Mouse (Mus musculus): ENCODE data around the gene 2210011C24Rik. TPM values are rescaled to one million over a fixed set of nuclear protein-coding genes. Genes with fewer than 3 reads are reported as not detected.
A peak's percentile ranks its signal among the peaks of the same experiment; 100 is the strongest.

Gene 2210011C24Rik
- polyA plus RNA-seq (2014; fragmentation: Nextera tagmentation; extraction: Ambion mirVana): not detected in 2 replicates

DNA sequence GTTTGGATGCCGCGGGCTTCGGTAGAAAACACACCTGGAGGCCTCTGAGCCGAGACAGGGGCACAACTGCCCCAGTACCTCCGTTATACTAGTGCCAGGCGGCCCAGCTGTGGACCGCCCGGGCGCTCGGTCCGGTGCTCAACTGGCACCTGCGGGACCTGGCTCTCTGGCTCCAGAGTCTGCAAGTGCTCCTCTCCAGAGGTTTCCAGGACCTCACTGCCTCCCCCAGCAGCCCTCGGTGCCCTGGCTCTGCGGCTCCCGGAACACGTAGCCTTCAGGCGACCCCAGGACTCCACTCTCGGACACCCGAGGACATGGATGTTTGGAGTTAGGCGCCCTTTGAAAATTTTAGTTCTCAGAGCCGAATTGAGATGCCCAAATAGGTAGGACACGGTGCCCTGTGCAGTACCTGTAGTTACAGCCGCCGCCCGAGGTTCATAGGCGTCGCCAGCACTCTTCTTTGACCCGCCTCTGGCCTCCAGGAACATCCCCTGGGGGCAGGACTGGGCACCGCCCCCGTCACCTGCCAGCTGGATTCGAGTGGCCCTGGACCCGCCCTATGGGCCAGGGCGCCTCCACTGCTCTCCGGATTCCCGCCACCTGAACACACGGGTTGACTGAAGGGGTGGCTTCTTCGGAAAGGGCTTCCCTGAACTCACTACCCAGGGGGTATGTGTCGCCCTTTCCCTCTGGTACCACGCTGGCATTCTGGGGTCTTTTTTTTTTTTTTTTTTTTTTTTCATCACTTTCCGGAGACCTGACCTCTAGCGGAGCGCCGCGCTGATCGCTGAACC lies at the start of gene 2210011C24Rik:
Gene 2210011C24Rik, minus strand, starts transcription at position 467 of the 794 bp plus-strand sequence.
- DNase-seq (ENCODE audit: low spot score): no peak
- ATAC-seq (replicated peaks; ENCODE audit: low FRiP score): no peak

DNA sequence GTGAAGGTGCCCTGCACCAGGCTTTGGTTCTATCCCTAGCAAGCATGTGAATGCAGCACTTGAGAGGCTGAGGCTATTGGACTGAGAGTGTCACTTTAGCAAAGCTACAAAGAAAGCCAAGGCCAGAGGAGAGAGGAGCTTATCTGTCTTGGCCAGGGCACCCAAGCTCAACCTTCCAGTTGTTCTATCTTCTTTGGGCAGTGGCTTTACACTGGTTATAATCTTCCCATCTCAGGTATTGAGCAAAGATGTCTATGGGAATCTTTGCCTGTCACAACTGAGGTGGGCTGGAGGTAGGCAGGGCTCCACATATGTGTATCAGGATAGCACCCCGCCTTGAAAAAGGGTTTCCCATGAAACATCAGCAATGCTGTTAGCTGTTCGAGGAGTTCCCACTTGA lies 48.3 kb upstream of the 2210011C24Rik start:
- DNase-seq (ENCODE audit: low spot score): no peak
- H3K36me3 ChIP-seq (ENCODE audit: control insufficient read depth, insufficient read depth, low read length): no peaks in the 10 kb centered on the region
- H3K27me3 ChIP-seq (replicated peaks; ENCODE audit: control insufficient read depth, insufficient read depth, low read length): no peaks in the 10 kb centered on the region
- 51% methylated on average over 2 of the region's 2 CpGs for WGBS
- H3K4me1 ChIP-seq (replicated peaks; ENCODE audit: control insufficient read depth, insufficient read depth, low read length): peaks cover 13% of the 10 kb centered on the region
- H3K4me3 ChIP-seq (ENCODE audit: low read depth, low read length): no peak overlapping the region
- peak; percentile 75 for ATAC-seq (replicated peaks; ENCODE audit: low FRiP score)
- H3K9me3 ChIP-seq (ENCODE audit: control insufficient read depth, low read length): no peaks in the 10 kb centered on the region
- H3K4me2 ChIP-seq: no peak overlapping the region
- no peak overlapping the region for H3K27ac ChIP-seq (ENCODE audit: low read depth, low read length)
- H3K9ac ChIP-seq (ENCODE audit: low read depth, low read length): no peak overlapping the region

More for the DNA sequence above, at the start of gene 2210011C24Rik:
- Histone ChIP-seq H3K4me1 (replicated peaks; ENCODE audit: control insufficient read depth, insufficient read depth, low read length) (peaks cover 8% of the 10 kb centered on the region), H3K9me3 (ENCODE audit: control insufficient read depth, low read length) (0 out of 2 replicates have a peak, but pooled peaks cover 2% of the 10 kb centered on the region), H3K9ac (ENCODE audit: low read depth, low read length) (no peak within 1 kb of the TSS), H3K27ac (ENCODE audit: low read depth, low read length) (no peak within 1 kb of the TSS), H3K4me3 (ENCODE audit: low read depth, low read length) (peak within 1 kb of the TSS; percentile 57), H3K4me2 (peak within 1 kb of the TSS; percentile 71), H3K27me3 (replicated peaks; ENCODE audit: control insufficient read depth, insufficient read depth, low read length) (peaks cover 46% of the 10 kb centered on the region), H3K36me3 (ENCODE audit: control insufficient read depth, insufficient read depth, low read length) (no peaks in the 10 kb centered on the region)
- WGBS: 3% methylated on average over 45 of the region's 45 CpGs

DNA sequence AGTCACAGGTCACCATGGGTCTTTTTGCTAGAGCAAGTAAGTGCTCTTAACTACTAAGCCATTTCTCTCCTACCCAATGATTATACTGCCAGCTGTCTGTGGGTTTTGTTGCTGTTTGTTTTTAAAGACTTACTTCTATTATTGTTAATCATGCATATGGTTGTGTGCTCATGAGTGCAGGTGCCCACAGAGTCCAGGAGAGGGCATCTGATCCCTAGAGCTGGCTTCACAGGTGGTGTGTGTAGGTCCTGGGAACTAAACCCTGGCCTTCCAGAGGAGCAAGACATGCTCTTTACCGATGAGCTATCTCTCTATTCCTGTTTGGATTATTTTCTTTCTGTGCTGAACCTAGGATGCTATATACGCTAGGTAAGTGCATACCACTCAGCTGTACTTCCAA lies 47.3 kb upstream of the 2210011C24Rik start:
- Histone ChIP-seq H3K4me1 (replicated peaks; ENCODE audit: control insufficient read depth, insufficient read depth, low read length) (peaks cover 12% of the 10 kb centered on the region), H3K27me3 (replicated peaks; ENCODE audit: control insufficient read depth, insufficient read depth, low read length) (no peaks in the 10 kb centered on the region), H3K9ac (ENCODE audit: low read depth, low read length) (no peak overlapping the region), H3K27ac (ENCODE audit: low read depth, low read length) (no peak overlapping the region), H3K4me2 (no peak overlapping the region), H3K36me3 (ENCODE audit: control insufficient read depth, insufficient read depth, low read length) (no peaks in the 10 kb centered on the region), H3K4me3 (ENCODE audit: low read depth, low read length) (no peak overlapping the region), H3K9me3 (ENCODE audit: control insufficient read depth, low read length) (no peaks in the 10 kb centered on the region)
- 87% methylated on average over 2 of the region's 2 CpGs for WGBS
- ATAC-seq (replicated peaks; ENCODE audit: low FRiP score) (no peak), DNase-seq (ENCODE audit: low spot score) (no peak)

DNA sequence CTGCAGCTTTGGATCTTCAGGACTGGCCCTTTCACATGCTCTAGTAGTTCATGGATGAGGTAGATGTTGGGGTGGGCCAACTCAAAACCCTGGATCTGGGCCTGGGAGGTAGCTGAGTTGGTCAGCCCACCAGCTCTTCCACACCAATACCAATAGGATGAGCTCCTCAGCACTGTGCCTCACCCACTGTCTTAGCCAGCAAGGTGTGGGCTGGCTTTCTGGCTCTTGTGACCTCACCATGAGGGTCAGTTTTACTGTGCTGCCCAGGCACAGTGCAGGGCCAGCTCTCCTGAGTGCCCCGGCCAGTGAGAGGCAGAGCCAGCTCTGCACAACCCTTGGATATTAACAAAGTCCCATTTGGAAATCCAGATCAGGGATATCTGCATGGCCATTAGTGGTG lies 45.9 kb upstream of the 2210011C24Rik start:
- no peak for DNase-seq (ENCODE audit: low spot score)
- Histone ChIP-seq H3K27me3 (replicated peaks; ENCODE audit: control insufficient read depth, insufficient read depth, low read length) (no peaks in the 10 kb centered on the region), H3K9me3 (ENCODE audit: control insufficient read depth, low read length) (no peaks in the 10 kb centered on the region), H3K4me2 (no peak overlapping the region), H3K36me3 (ENCODE audit: control insufficient read depth, insufficient read depth, low read length) (no peaks in the 10 kb centered on the region), H3K4me3 (ENCODE audit: low read depth, low read length) (no peak overlapping the region), H3K9ac (ENCODE audit: low read depth, low read length) (no peak overlapping the region), H3K27ac (ENCODE audit: low read depth, low read length) (no peak overlapping the region), H3K4me1 (replicated peaks; ENCODE audit: control insufficient read depth, insufficient read depth, low read length) (peaks cover 4% of the 10 kb centered on the region; the same call in 1 of the 2 replicates)
- ATAC-seq (replicated peaks; ENCODE audit: low FRiP score): no peak
- WGBS: 92% methylated on average over 1 of the region's 1 CpGs

DNA sequence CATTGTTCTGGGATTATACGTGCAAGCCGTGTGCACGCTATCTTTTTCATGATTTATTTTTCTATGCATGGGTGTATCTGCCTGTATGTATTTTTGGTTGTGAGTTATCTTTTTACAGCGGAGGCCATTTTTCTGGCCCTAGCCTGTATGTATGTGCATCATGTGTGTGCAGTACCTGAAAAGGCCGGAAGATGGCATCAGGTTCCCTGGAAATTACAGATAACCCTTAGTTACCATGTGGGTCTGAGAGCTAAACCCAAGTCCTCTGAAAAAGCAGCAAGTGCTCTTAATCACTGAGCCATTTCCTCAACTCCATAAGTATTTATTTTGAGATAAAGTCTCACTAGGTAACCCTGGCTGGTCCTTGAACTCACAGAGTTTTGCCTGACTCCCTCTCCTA lies 41.3 kb upstream of the 2210011C24Rik start:
- no peaks in the 10 kb centered on the region for H3K9me3 ChIP-seq (ENCODE audit: control insufficient read depth, low read length)
- no peak overlapping the region for H3K4me3 ChIP-seq (ENCODE audit: low read depth, low read length)
- H3K4me2 ChIP-seq: no peak overlapping the region
- no peak for ATAC-seq (replicated peaks; ENCODE audit: low FRiP score)
- WGBS: 85% methylated on average over 5 of the region's 5 CpGs
- no peak for DNase-seq (ENCODE audit: low spot score)
- H3K27ac ChIP-seq (ENCODE audit: low read depth, low read length): no peak overlapping the region
- peaks cover 3% of the 10 kb centered on the region; the same call in 1 of the 2 replicates for H3K27me3 ChIP-seq (replicated peaks; ENCODE audit: control insufficient read depth, insufficient read depth, low read length)
- H3K36me3 ChIP-seq (ENCODE audit: control insufficient read depth, insufficient read depth, low read length): no peaks in the 10 kb centered on the region
- H3K9ac ChIP-seq (ENCODE audit: low read depth, low read length): no peak overlapping the region
- H3K4me1 ChIP-seq (replicated peaks; ENCODE audit: control insufficient read depth, insufficient read depth, low read length): no peaks in the 10 kb centered on the region

DNA sequence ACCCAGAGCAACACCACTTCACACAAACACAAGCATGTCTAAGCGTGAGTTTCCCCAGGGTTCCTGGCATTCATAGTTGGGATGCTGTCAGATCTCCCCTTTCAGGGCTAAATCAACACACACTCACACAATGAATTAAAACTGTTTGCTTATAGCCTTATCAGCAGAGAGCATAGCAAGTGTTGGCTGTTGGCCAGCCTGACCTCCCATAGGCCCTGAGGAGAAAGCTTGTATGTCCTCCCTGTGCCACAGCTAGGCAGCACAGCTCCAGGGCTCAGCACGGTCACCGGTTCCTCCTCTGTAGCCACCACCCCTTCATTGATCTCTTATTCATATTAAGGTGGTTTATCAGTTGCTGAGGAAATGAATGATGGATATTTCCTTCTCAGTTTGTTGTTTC lies 40.8 kb upstream of the 2210011C24Rik start:
- Histone ChIP-seq H3K4me2 (no peak overlapping the region), H3K4me3 (ENCODE audit: low read depth, low read length) (no peak overlapping the region), H3K27me3 (replicated peaks; ENCODE audit: control insufficient read depth, insufficient read depth, low read length) (peaks cover 3% of the 10 kb centered on the region; the same call in 1 of the 2 replicates), H3K4me1 (replicated peaks; ENCODE audit: control insufficient read depth, insufficient read depth, low read length) (no peaks in the 10 kb centered on the region), H3K36me3 (ENCODE audit: control insufficient read depth, insufficient read depth, low read length) (no peaks in the 10 kb centered on the region), H3K9ac (ENCODE audit: low read depth, low read length) (no peak overlapping the region), H3K9me3 (ENCODE audit: control insufficient read depth, low read length) (no peaks in the 10 kb centered on the region), H3K27ac (ENCODE audit: low read depth, low read length) (no peak overlapping the region)
- 75% methylated on average over 3 of the region's 3 CpGs for WGBS
- ATAC-seq (replicated peaks; ENCODE audit: low FRiP score): no peak
- DNase-seq (ENCODE audit: low spot score): no peak

DNA sequence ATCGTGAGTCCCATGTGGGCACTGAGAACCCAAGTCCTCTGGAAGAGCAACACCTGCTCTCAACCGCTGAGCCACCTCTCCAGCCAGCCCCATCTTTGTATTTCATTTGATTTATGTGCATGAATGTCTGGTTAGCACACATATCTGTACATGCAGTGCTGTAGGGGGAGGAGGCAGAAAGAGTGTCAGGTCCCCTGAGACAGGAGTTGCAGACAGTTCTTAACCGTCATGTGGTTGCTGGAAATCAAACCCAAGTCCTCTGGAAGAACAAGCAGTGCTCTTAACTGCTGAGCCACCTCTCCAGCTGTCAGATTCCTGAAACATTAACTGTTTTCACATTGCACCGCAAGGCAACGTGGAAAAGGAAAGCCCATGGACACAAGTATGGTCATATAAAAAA lies 36.2 kb upstream of the 2210011C24Rik start:
- H3K27me3 ChIP-seq (replicated peaks; ENCODE audit: control insufficient read depth, insufficient read depth, low read length): peaks cover 30% of the 10 kb centered on the region
- ATAC-seq (replicated peaks; ENCODE audit: low FRiP score): no peak
- WGBS: 71% methylated on average over 5 of the region's 5 CpGs

DNA sequence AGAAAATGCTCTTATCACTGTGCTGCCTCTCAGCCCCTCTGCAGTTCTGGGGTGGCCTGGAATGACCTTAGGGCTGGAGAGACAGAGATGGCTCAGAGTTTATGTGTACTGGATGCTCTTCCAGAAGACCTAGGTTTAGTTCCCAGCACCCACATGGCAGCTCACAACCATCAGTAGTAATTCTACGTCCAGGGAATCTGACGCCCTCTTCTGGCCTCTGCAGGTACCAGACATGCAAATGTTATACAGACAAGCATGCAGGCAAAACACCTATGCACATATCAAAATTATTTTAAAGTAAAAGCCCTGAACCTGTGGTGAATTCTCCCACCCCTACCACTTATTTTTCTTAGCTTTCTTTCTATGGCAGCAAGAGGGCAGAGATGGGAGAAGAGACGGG lies 34.5 kb upstream of the 2210011C24Rik start:
- 66% methylated on average over 3 of the region's 3 CpGs for WGBS

More for the DNA sequence above, 36.2 kb upstream of the 2210011C24Rik start:
- Histone ChIP-seq H3K9me3 (ENCODE audit: control insufficient read depth, low read length) (no peaks in the 10 kb centered on the region), H3K4me1 (replicated peaks; ENCODE audit: control insufficient read depth, insufficient read depth, low read length) (no peaks in the 10 kb centered on the region; the same call in 1 of the 2 replicates), H3K9ac (ENCODE audit: low read depth, low read length) (no peak overlapping the region), H3K36me3 (ENCODE audit: control insufficient read depth, insufficient read depth, low read length) (no peaks in the 10 kb centered on the region), H3K27ac (ENCODE audit: low read depth, low read length) (no peak overlapping the region), H3K4me2 (no peak overlapping the region), H3K4me3 (ENCODE audit: low read depth, low read length) (no peak overlapping the region)
- no peak for DNase-seq (ENCODE audit: low spot score)

DNA sequence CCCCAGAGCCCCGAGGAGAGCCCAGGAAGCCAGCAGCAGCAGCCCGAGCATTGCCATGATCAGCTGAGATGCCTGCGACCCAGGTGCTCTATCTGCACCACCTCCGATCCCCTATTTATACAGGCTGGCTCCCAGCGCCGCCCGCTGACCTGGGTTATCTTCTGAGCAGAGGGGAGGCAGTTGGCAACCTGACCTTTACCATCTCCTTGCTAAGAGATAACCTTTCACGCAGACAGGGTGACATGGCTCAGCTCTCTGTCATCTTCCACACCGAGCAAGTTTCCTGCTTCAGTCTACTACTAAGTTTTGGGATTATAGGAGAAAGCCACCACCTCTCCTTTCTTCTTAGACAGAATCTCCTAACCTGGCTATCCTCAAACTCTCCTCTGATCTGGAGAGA lies 32.9 kb upstream of the 2210011C24Rik start, which contains the start of gene Rln3:
Gene Rln3, minus strand, starts transcription at position 101 of the 400 bp plus-strand sequence.
- H3K4me1 ChIP-seq (replicated peaks; ENCODE audit: control insufficient read depth, insufficient read depth, low read length): no peaks in the 10 kb centered on the region; the same call in 1 of the 2 replicates
- ATAC-seq (replicated peaks; ENCODE audit: low FRiP score): no peak
- H3K27ac ChIP-seq (ENCODE audit: low read depth, low read length): no peak within 1 kb of the TSS
- H3K4me2 ChIP-seq: peak within 1 kb of the TSS; percentile 11
- no peaks in the 10 kb centered on the region for H3K36me3 ChIP-seq (ENCODE audit: control insufficient read depth, insufficient read depth, low read length)
- no peak for DNase-seq (ENCODE audit: low spot score)
- 6% methylated on average over 9 of the region's 9 CpGs for WGBS
- H3K27me3 ChIP-seq (replicated peaks; ENCODE audit: control insufficient read depth, insufficient read depth, low read length): peaks cover 53% of the 10 kb centered on the region
- H3K4me3 ChIP-seq (ENCODE audit: low read depth, low read length): no peak within 1 kb of the TSS
- H3K9me3 ChIP-seq (ENCODE audit: control insufficient read depth, low read length): no peaks in the 10 kb centered on the region
- no peak within 1 kb of the TSS for H3K9ac ChIP-seq (ENCODE audit: low read depth, low read length)

More for the DNA sequence above, 34.5 kb upstream of the 2210011C24Rik start:
- Histone ChIP-seq H3K27ac (ENCODE audit: low read depth, low read length) (no peak overlapping the region), H3K4me2 (no peak overlapping the region), H3K9me3 (ENCODE audit: control insufficient read depth, low read length) (no peaks in the 10 kb centered on the region), H3K36me3 (ENCODE audit: control insufficient read depth, insufficient read depth, low read length) (no peaks in the 10 kb centered on the region), H3K27me3 (replicated peaks; ENCODE audit: control insufficient read depth, insufficient read depth, low read length) (peaks cover 45% of the 10 kb centered on the region), H3K4me1 (replicated peaks; ENCODE audit: control insufficient read depth, insufficient read depth, low read length) (no peaks in the 10 kb centered on the region; the same call in 1 of the 2 replicates), H3K4me3 (ENCODE audit: low read depth, low read length) (no peak overlapping the region), H3K9ac (ENCODE audit: low read depth, low read length) (no peak overlapping the region)
- DNase-seq (ENCODE audit: low spot score) (no peak), ATAC-seq (replicated peaks; ENCODE audit: low FRiP score) (no peak)
